1 mouse cellular context compared by ENCODE assay signal in the genomic region with DNA sequence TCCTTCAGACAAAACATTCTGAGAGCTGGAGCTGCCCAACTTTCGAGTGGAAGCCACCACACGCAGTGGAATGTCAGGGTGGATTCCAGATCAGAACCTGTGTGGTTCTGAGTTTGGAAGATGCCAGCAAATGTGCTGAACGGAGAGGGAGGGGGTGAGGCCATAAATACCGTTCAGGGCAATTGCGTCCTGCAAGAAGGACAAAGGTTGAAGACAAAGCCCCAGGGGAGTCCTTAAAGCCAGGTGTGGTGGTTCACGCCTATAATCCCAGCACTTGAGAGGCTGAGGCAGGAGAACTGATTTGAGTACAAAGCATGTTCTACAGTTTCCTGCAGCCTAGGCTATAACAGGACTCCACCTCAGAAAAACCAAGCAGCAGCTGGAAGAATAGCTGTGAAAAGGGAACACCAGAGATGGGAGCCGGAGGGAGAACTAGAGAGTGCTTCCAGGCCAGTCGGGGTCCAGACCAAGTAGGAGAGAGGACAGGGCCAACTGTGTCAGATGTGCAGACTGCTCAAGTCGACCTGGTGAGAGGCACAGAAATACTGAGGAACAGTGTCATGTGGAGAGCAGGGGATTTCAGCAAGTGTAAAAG.
TF ChIP-seq lines count a peak whose summit lies in the region.

No protein-coding gene starts in this region.

TF ChIP-seq in ES-E14, 5 proteins besides CTCF, POLR2A, EP300 and RAD21:
- TF ChIP-seq ZNF384 (IDR thresholded peaks at IDR 0.05; ENCODE audit: low read depth, low read length) (no peak), MAFK (IDR thresholded peaks at IDR 0.05; ENCODE audit: insufficient read depth, low read depth, low read length) (no peak), ZC3H11A (IDR thresholded peaks at IDR 0.05; ENCODE audit: borderline replicate concordance, low read depth, low read length) (no peak), CHD2 (IDR thresholded peaks at IDR 0.05; ENCODE audit: low read depth, low read length) (no peak), HCFC1 (IDR thresholded peaks at IDR 0.05; ENCODE audit: borderline replicate concordance, insufficient read depth, low read length) (no peak)
TF ChIP-seq in ES-E14: peak in this region for 0.
